Mouse (Mus musculus): ENCODE data around the gene Eef1akmt2. TPM values are rescaled to one million over a fixed set of nuclear protein-coding genes. Genes with fewer than 3 reads are reported as not detected.

Gene Eef1akmt2
- polyA plus RNA-seq, 1 experiment from 2014 or later = 75.0 TPM

DNA sequence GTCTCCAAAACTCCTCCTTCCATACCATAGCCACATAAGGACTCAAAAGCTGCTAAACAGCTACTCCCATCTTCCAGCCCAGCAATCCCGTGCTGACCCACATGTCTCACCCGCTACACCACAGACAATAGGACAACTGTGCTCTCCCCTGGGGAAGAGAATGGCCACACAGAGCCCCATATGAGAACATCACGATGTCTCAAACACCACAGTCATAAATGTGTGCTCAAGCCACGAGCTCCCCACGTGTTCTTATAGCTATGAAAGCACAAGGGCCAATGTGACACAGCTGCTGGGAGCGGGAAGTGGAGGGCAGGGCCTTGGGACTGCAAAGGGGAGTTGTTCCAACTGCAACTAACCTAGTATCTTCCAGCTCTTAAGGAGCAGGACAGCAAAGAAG is 59.0 kb downstream of the Eef1akmt2 start:
- WGBS = 73% methylated on average over 6 of the region's 6 CpGs
- Histone ChIP-seq H3K27ac (no peak overlapping the region), H3K9me3 (replicated peaks) (no peaks in the 10 kb centered on the region), H3K4me2 (replicated peaks) (no peak overlapping the region), H3K4me3 (no peak overlapping the region), H3K36me3 (no peaks in the 10 kb centered on the region), H3K27me3 (no peaks in the 10 kb centered on the region), H3K4me1 (peaks cover 24% of the 10 kb centered on the region), H3K9ac (no peak overlapping the region)
- no peak for ATAC-seq (ENCODE audit: low FRiP score)

DNA sequence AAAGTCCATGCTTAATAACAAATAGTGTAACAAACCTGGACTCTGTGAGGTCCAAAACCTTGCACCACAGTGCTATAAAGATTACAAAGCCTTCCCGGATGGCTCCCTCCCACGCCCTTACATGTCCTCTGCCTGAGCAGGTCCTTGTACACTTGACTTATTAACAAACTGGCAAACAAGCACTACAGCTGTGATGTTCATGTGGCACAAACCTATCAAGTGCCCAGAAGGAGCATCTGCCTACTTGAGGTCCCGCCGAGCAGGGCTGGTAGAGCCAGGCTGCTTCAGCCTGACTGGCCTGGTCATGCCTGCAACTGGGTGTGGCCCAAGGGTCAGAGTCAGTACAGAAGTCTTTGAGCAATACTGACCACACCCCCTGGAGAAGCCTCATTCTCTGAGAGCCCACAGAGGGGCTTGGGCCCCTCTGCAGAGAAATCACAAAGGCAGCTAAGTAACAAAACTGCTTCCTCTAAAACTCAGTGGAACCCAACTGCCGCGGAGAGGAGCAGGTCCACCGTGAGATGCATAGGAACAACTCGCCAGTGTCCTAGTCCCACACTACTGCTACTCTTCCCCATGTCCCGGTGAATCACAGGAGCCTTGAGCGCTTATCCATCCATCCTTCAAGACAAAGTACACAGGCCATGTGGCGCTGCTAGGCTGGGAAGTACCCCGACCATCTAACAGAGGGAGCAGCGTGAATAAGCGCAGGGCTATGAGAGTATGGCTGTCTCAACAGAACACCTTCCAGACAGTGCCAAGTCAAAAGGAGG is 61.8 kb downstream of the Eef1akmt2 start:
- peaks cover 42% of the 10 kb centered on the region for H3K4me1 ChIP-seq
- no peak overlapping the region for H3K4me2 ChIP-seq (replicated peaks)
- no peak overlapping the region for H3K9ac ChIP-seq
- H3K27ac ChIP-seq = no peak overlapping the region
- H3K36me3 ChIP-seq = no peaks in the 10 kb centered on the region
- 87% methylated on average over 14 of the region's 14 CpGs for WGBS
- H3K27me3 ChIP-seq = no peaks in the 10 kb centered on the region
- ATAC-seq (ENCODE audit: low FRiP score) = no peak
- H3K9me3 ChIP-seq (replicated peaks) = no peaks in the 10 kb centered on the region
- H3K4me3 ChIP-seq = no peak overlapping the region

- no peak overlapping the region for H3K9ac ChIP-seq
- 96% methylated on average over 13 of the region's 13 CpGs for WGBS
- no peak for ATAC-seq (ENCODE audit: low FRiP score)
- H3K4me2 ChIP-seq (replicated peaks) = no peak overlapping the region
- no peaks in the 10 kb centered on the region for H3K36me3 ChIP-seq
- H3K4me1 ChIP-seq = peaks cover 42% of the 10 kb centered on the region
- no peak overlapping the region for H3K27ac ChIP-seq
- H3K9me3 ChIP-seq (replicated peaks) = no peaks in the 10 kb centered on the region
- H3K4me3 ChIP-seq = no peak overlapping the region
- no peaks in the 10 kb centered on the region for H3K27me3 ChIP-seq
These were observed 63.6 kb downstream of the Eef1akmt2 start for GRCm38 (mm10) chr7:132788826-132789225.

- no peak overlapping the region for H3K4me3 ChIP-seq
- H3K4me2 ChIP-seq (replicated peaks) = no peak overlapping the region
- H3K27me3 ChIP-seq = no peaks in the 10 kb centered on the region
- H3K27ac ChIP-seq = no peak overlapping the region
- 92% methylated on average over 4 of the region's 4 CpGs for WGBS
- no peak for ATAC-seq (ENCODE audit: low FRiP score)
- H3K36me3 ChIP-seq = no peaks in the 10 kb centered on the region
- peaks cover 36% of the 10 kb centered on the region for H3K4me1 ChIP-seq
- no peaks in the 10 kb centered on the region for H3K9me3 ChIP-seq (replicated peaks)
- no peak overlapping the region for H3K9ac ChIP-seq
These were observed 64.8 kb downstream of the Eef1akmt2 start for GRCm38 (mm10) chr7:132787496-132788190.

DNA sequence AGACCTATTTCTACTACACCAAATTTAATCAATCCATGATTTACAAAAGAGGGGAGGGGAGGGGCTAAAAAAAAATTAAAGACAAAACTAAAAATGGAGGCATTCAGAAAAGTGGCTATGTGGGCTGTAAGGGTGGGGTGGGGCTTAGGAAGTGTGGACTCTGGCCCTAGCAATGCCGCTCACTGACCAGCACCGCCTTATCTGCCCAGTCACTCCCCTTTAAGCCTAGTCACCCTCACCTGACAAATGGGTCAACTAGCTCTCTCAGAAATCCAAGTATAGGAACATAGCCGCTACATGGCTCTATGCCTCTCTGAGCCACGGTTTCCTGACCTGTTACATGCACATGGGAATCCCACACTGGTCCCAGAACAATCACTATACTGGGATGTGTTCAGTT is 65.5 kb downstream of the Eef1akmt2 start:
- H3K9ac ChIP-seq = no peak overlapping the region
- peaks cover 39% of the 10 kb centered on the region for H3K4me1 ChIP-seq
- no peak overlapping the region for H3K4me2 ChIP-seq (replicated peaks)
- no peak overlapping the region for H3K27ac ChIP-seq
- WGBS = 90% methylated on average over 4 of the region's 4 CpGs
- no peaks in the 10 kb centered on the region for H3K9me3 ChIP-seq (replicated peaks)
- no peak for ATAC-seq (ENCODE audit: low FRiP score)
- no peaks in the 10 kb centered on the region for H3K36me3 ChIP-seq
- H3K4me3 ChIP-seq = no peak overlapping the region
- no peaks in the 10 kb centered on the region for H3K27me3 ChIP-seq

GRCm38 (mm10) chr7:132786522-132786921 is 66.0 kb downstream of the Eef1akmt2 start:
- Histone ChIP-seq H3K27ac (no peak overlapping the region), H3K9ac (no peak overlapping the region), H3K4me1 (peaks cover 42% of the 10 kb centered on the region), H3K4me3 (no peak overlapping the region), H3K27me3 (no peaks in the 10 kb centered on the region), H3K9me3 (replicated peaks) (no peaks in the 10 kb centered on the region), H3K36me3 (no peaks in the 10 kb centered on the region), H3K4me2 (replicated peaks) (no peak overlapping the region)
- ATAC-seq (ENCODE audit: low FRiP score) = no peak
- WGBS = 38% methylated on average over 4 of the region's 4 CpGs

DNA sequence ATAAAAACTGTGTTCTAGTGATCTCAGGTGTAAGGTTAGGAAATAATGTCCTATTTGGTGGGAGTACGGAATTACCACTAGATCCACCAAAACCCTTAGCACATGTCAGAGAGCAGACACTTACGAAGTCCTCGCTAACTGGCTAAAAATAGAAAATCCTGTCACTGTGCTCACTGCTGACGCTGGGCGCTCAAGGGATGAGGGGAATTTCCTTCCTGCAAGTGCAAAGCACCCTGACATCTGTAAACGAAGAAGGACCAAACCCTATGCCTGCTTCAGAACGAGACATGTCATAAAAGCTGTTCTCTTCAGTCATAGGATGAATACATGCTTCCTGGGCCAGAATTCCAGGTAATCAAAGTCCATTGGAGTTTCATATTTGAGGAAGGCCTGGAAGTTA is 66.5 kb downstream of the Eef1akmt2 start:
- H3K9me3 ChIP-seq (replicated peaks) = no peaks in the 10 kb centered on the region
- no peak overlapping the region for H3K27ac ChIP-seq
- WGBS = 84% methylated on average over 7 of the region's 7 CpGs
- no peak overlapping the region for H3K9ac ChIP-seq
- no peaks in the 10 kb centered on the region for H3K27me3 ChIP-seq
- no peak overlapping the region for H3K4me2 ChIP-seq (replicated peaks)
- peaks cover 42% of the 10 kb centered on the region for H3K4me1 ChIP-seq
- no peaks in the 10 kb centered on the region for H3K36me3 ChIP-seq
- no peak for ATAC-seq (ENCODE audit: low FRiP score)
- H3K4me3 ChIP-seq = no peak overlapping the region

- no peak for ATAC-seq (ENCODE audit: low FRiP score)
- H3K4me1 ChIP-seq = peaks cover 51% of the 10 kb centered on the region
- peaks cover under 1% of the 10 kb centered on the region; the same call in 1 of the 2 replicates for H3K36me3 ChIP-seq
- no peak overlapping the region for H3K9ac ChIP-seq
- 88% methylated on average over 5 of the region's 5 CpGs for WGBS
- H3K9me3 ChIP-seq (replicated peaks) = no peaks in the 10 kb centered on the region
- H3K4me3 ChIP-seq = no peak overlapping the region
- no peak overlapping the region for H3K27ac ChIP-seq
- no peak overlapping the region for H3K4me2 ChIP-seq (replicated peaks)
- no peaks in the 10 kb centered on the region for H3K27me3 ChIP-seq
These were observed 68.4 kb downstream of the Eef1akmt2 start for GRCm38 (mm10) chr7:132784101-132784500.

DNA sequence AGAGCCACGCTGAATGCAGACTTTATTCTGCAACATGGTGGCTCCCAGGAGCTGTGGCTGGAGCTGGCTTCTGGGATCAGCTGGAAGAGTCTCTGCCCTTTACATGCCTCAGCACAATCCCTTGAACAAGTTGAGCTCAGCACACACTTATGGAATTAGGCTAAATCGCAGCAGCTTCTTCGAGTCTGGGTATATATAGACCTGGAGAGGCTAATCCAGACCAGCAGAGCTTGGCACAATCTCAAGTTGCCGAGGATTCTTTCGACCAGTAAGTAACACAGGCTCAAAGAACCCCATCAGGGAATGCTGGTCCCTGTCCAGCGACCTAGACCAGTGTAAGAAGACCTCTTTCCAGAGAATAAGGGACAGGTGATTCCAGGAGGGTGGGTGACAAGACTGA is 70.6 kb downstream of the Eef1akmt2 start:
- 62% methylated on average over 6 of the region's 6 CpGs for WGBS

GRCm38 (mm10) chr7:132781130-132781814 is 71.2 kb downstream of the Eef1akmt2 start:
- Histone ChIP-seq H3K36me3 (peaks cover 28% of the 10 kb centered on the region), H3K4me2 (replicated peaks) (0 out of 2 replicates have a peak overlapping the region, but pooled peaks have one; percentile 17), H3K27ac (peak overlapping the region; percentile 62), H3K4me3 (no peak overlapping the region), H3K9ac (no peak overlapping the region), H3K27me3 (no peaks in the 10 kb centered on the region), H3K4me1 (peaks cover 39% of the 10 kb centered on the region), H3K9me3 (replicated peaks) (no peaks in the 10 kb centered on the region)
- ATAC-seq (ENCODE audit: low FRiP score) = peak; percentile 75
- 16% methylated on average over 7 of the region's 7 CpGs for WGBS

More for the DNA sequence above, 70.6 kb downstream of the Eef1akmt2 start:
- Histone ChIP-seq H3K4me1 (peaks cover 45% of the 10 kb centered on the region), H3K9ac (no peak overlapping the region), H3K27me3 (no peaks in the 10 kb centered on the region), H3K9me3 (replicated peaks) (no peaks in the 10 kb centered on the region), H3K4me2 (replicated peaks) (no peak overlapping the region), H3K36me3 (peaks cover 23% of the 10 kb centered on the region), H3K27ac (peak overlapping the region; percentile 62), H3K4me3 (no peak overlapping the region)
- no peak for ATAC-seq (ENCODE audit: low FRiP score)

DNA sequence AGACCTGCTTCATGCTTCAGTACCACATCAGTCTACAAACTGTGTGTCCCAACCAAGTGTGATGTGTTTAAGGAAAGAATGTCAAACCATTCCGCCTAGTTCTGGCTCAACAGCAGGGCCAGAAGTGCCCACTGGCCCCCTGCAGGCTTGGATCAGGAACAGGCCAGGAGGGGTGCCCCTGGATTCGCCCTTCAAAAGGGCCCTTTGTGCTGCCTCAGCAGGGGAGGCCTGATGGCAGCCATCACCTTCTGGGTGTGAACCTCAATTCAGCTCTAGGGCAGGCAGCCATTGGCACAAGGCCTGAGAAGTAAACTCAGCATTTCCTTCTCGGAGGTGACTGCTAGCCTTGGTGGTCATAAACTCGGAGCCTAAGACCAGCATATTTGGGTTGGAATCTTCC is 71.9 kb downstream of the Eef1akmt2 start:
- peaks cover 33% of the 10 kb centered on the region for H3K4me1 ChIP-seq
- ATAC-seq (ENCODE audit: low FRiP score) = no peak
- no peak overlapping the region for H3K4me3 ChIP-seq
- H3K27me3 ChIP-seq = no peaks in the 10 kb centered on the region
- no peak overlapping the region for H3K4me2 ChIP-seq (replicated peaks)
- peaks cover 35% of the 10 kb centered on the region for H3K36me3 ChIP-seq
- WGBS = 31% methylated on average over 4 of the region's 4 CpGs
- H3K9me3 ChIP-seq (replicated peaks) = no peaks in the 10 kb centered on the region
- H3K9ac ChIP-seq = no peak overlapping the region
- H3K27ac ChIP-seq = peak overlapping the region; percentile 62; the same call in 1 of the 2 replicates

DNA sequence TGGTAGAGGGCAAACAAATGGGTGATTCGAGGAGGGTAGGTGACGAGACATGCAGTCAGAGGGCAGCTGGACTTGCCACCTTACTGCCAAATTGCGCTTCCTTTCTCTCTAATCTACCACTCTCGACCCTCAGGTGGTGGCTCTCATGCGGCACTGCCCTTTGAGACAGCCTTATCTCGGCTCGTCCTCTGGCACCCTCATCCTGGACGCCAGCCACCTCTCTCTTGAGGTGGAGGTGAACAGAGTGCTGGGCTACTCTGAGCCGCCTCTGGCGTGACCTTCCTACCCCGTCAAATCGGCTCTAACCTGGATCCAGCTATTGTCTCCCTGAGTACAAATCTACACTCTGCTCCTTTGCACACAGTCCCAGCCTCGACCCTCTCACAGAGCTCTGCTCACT is 73.8 kb downstream of the Eef1akmt2 start:
- H3K4me1 ChIP-seq = peaks cover 29% of the 10 kb centered on the region
- WGBS = 92% methylated on average over 13 of the region's 13 CpGs
- no peak overlapping the region for H3K4me2 ChIP-seq (replicated peaks)
- no peaks in the 10 kb centered on the region for H3K9me3 ChIP-seq (replicated peaks)
- H3K27me3 ChIP-seq = no peaks in the 10 kb centered on the region
- ATAC-seq (ENCODE audit: low FRiP score) = no peak
- H3K27ac ChIP-seq = no peak overlapping the region
- no peak overlapping the region for H3K4me3 ChIP-seq
- peaks cover 39% of the 10 kb centered on the region for H3K36me3 ChIP-seq
- H3K9ac ChIP-seq = no peak overlapping the region
